Mouse (Mus musculus) embryonic fibroblast, embryonic 13.5 days (primary cell): ENCODE results near the gene Mrpl32. TPM values are rescaled to one million over a fixed set of nuclear protein-coding genes. Genes with fewer than 3 reads are reported as not detected.

Experiments used
- H3K27ac ChIP-seq: 2 replicates; pipeline ENCODE4 v1.5.1; 2012; ENCODE audit warnings: low read length, control low read depth, inconsistent platforms; ENCODE audit not compliant: insufficient read depth
- H3K4me1 ChIP-seq: 2 replicates; pipeline ENCODE4 v1.6.1; 2011; ENCODE audit warnings: low read length; ENCODE audit not compliant: control insufficient read depth, insufficient read depth
- H3K4me3 ChIP-seq: 2 replicates; pipeline ENCODE4 v1.5.1; 2011; ENCODE audit warnings: mild to moderate bottlenecking, control low read depth, low read length; ENCODE audit not compliant: insufficient read depth
- CTCF ChIP-seq: IDR thresholded peaks from 2 replicates; pipeline ENCODE4 v1.5.1; 2011; ENCODE audit warnings: mild to moderate bottlenecking, control low read depth, low read length, moderate library complexity, borderline replicate concordance; ENCODE audit not compliant: insufficient read depth
- POLR2A ChIP-seq: IDR thresholded peaks from 2 replicates; pipeline ENCODE4 v1.6.1; 2011; ENCODE audit warnings: low read depth, mild to moderate bottlenecking, control low read depth, low read length, moderate library complexity
- polyA plus RNA-seq: library from polyadenylated mRNA; stranded (reverse); fragments of >200 nt; gene quantifications from 2 replicates; pipeline ENCODE4 v1.2.4, GENCODE M21; 2011; ENCODE audit warnings: low read depth; ENCODE audit not compliant: missing spikeins, insufficient read length

Mrpl32 gene
- 55.8 and 60.3 TPM in 2 replicates for polyA plus RNA-seq

GRCm38 (mm10) chr13:14612926-14613529 is at the start of gene Mrpl32, which contains the start of gene Psma2:
Mrpl32 (minus strand) TSS chr13:14613165.
Psma2 (plus strand) TSS chr13:14613240.
- peak within 1 kb of the TSS; percentile 80 for H3K4me3 ChIP-seq
- no peaks in the 10 kb centered on the region; the same call in 1 of the 2 replicates for H3K4me1 ChIP-seq
- TF ChIP-seq CTCF (no peak), POLR2A (peak; percentile 95)
- H3K27ac ChIP-seq, result 0 out of 2 replicates have a peak within 1 kb of the TSS, but pooled peaks have one; percentile 1

DNA sequence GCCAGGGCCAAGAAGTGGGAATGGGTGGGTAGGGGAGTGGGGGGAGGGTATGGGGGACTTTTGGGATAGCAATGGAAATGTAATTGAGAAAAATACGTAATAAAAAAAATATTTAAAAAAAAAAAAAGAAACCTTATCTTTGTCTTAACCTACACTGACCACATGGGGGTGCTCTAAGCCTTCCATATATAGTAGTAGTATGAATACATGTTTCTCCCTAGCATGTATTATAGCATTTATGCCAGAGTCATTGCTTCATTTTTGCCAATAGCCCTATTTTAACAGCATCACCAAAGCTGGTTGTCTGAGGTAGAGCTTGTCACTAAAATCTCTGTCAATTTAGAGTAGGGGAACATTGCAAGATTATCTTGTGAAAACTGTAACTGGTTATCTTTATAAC is 36.3 kb upstream of the Mrpl32 start:
- Histone ChIP-seq H3K4me3 (no peak overlapping the region), H3K27ac (no peak overlapping the region)
- TF ChIP-seq POLR2A (no peak), CTCF (no peak)

GRCm38 (mm10) chr13:14639998-14640397 is 27.0 kb upstream of the Mrpl32 start:
- Histone ChIP-seq H3K4me3 (no peak overlapping the region), H3K27ac (no peak overlapping the region), H3K4me1 (no peaks in the 10 kb centered on the region)
- no peak for TF ChIP-seq CTCF
- no peak for TF ChIP-seq POLR2A

More for the DNA sequence above, 36.3 kb upstream of the Mrpl32 start:
- H3K4me1 ChIP-seq, result no peaks in the 10 kb centered on the region

GRCm38 (mm10) chr13:14629726-14630641 is 17.0 kb upstream of the Mrpl32 start, which contains the start of gene AW209491:
AW209491 (plus strand) TSS chr13:14630154.
- Histone ChIP-seq H3K27ac (peak within 1 kb of the TSS; percentile 68), H3K4me1 (peaks cover 2% of the 10 kb centered on the region; the same call in 1 of the 2 replicates), H3K4me3 (peak within 1 kb of the TSS; percentile 66)
- TF ChIP-seq CTCF, result no peak
- TF ChIP-seq POLR2A, result peak; percentile 95

- no peaks in the 10 kb centered on the region; the same call in 1 of the 2 replicates for H3K4me1 ChIP-seq
- TF ChIP-seq CTCF (peak; percentile 43; the same call in 1 of the 2 replicates), POLR2A (no peak)
- H3K27ac ChIP-seq, result no peak overlapping the region
Observed at GRCm38 (mm10) chr13:14618724-14619123, 5.8 kb upstream of the Mrpl32 start.

GRCm38 (mm10) chr13:14613553-14613952 is 588 bp upstream of the Mrpl32 start:
- Histone ChIP-seq H3K4me1 (no peaks in the 10 kb centered on the region; the same call in 1 of the 2 replicates), H3K4me3 (peak overlapping the region; percentile 79), H3K27ac (0 out of 2 replicates have a peak overlapping the region, but pooled peaks have one; percentile 1)
- TF ChIP-seq POLR2A, result no peak
- TF ChIP-seq CTCF, result no peak

More at GRCm38 (mm10) chr13:14618724-14619123, 5.8 kb upstream of the Mrpl32 start:
- H3K4me3 ChIP-seq, result no peak overlapping the region

- no peaks in the 10 kb centered on the region; the same call in 1 of the 2 replicates for H3K4me1 ChIP-seq
- H3K4me3 ChIP-seq, result peak overlapping the region; percentile 80
- H3K27ac ChIP-seq, result no peak overlapping the region
- TF ChIP-seq CTCF, result no peak
- no peak for TF ChIP-seq POLR2A
Observed at GRCm38 (mm10) chr13:14612463-14612862, 502 bp downstream of the Mrpl32 start.

GRCm38 (mm10) chr13:14607616-14608015 is 5.3 kb downstream of the Mrpl32 start:
- Histone ChIP-seq H3K4me3 (no peak overlapping the region), H3K27ac (no peak overlapping the region)
- TF ChIP-seq POLR2A (no peak), CTCF (no peak)

DNA sequence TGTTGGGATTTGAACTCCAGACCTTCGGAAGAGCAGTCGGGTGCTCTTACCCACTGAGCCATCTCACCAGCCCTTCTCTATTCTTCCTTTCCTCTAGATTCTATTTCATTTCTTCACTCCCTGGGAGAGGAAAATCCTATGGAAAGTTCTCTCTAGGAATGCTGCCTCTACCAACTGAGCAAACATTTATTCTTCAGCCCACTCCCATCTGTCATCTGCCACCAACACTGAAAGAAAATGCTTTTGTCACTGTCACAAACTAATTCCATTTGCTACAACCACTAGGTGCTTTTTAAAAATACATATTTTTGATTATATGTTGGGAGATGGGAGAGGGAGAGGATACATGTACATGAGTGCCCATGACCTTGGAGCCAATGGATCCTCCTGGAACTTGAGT is 10.2 kb downstream of the Mrpl32 start:
- Histone ChIP-seq H3K27ac (no peak overlapping the region), H3K4me3 (no peak overlapping the region), H3K4me1 (no peaks in the 10 kb centered on the region)
- TF ChIP-seq POLR2A (no peak), CTCF (no peak)

More at GRCm38 (mm10) chr13:14607616-14608015, 5.3 kb downstream of the Mrpl32 start:
- H3K4me1 ChIP-seq, result no peaks in the 10 kb centered on the region; the same call in 1 of the 2 replicates
